Mouse (Mus musculus): ENCODE measurements around the gene Tfr2. TPM values are rescaled to one million over a fixed set of nuclear protein-coding genes. Genes with fewer than 3 reads are reported as not detected.

Tfr2 gene
- polyA plus RNA-seq, 2 experiments: 37.6 to 45.7 TPM

GRCm38 (mm10) chr5:137568223-137568798 lies 1.3 kb upstream of the Tfr2 start:
- Histone ChIP-seq H3K9ac (replicated peaks) (no peak overlapping the region), H3K27me3 (ENCODE audit: control insufficient read depth, insufficient read depth, low read length) (no peaks in the 10 kb centered on the region), H3K4me2 (ENCODE audit: low read depth) (no peak overlapping the region), H3K4me1 (replicated peaks; ENCODE audit: control insufficient read depth in 2 of 2, insufficient read depth in 2 of 2, low read length in 1 of 2) (peaks cover 16 to 39% of the 10 kb centered on the region in 2 experiments), H3K4me3 (ENCODE audit: insufficient read depth in 1 of 2, low read depth in 2 of 2, low read length in 2 of 2) (no peak overlapping the region), H3K36me3 (replicated peaks; ENCODE audit: control insufficient read depth, insufficient read depth, low read depth) (no peaks in the 10 kb centered on the region; the same call in 1 of the 2 replicates), H3K27ac (no peak overlapping the region), H3K9me3 (ENCODE audit: control insufficient read depth, low read length) (no peaks in the 10 kb centered on the region)
- TF ChIP-seq EP300 (IDR thresholded peaks at IDR 0.05; ENCODE audit: low read depth): no peak
- no peak for TF ChIP-seq CTCF (IDR thresholded peaks at IDR 0.05; ENCODE audit: low read depth)
- DNase-seq (ENCODE audit: low read depth in 3 of 3, low spot score in 3 of 3): no peak
- 75% methylated on average over 8 of the region's 8 CpGs for whole genome bisulfite sequencing (ENCODE audit: insufficient replicate concordance)
- no peak for ATAC-seq (ENCODE audit: insufficient read depth)

- WGBS (ENCODE audit: insufficient replicate concordance): 56% methylated on average over 12 of the region's 12 CpGs
- Histone ChIP-seq H3K4me3 (ENCODE audit: insufficient read depth in 1 of 2, low read depth in 2 of 2, low read length in 2 of 2) (peak overlapping the region in 1 of 2 experiments; percentile 29; a peak in 1 of 4 replicates), H3K36me3 (replicated peaks; ENCODE audit: control insufficient read depth, insufficient read depth, low read depth) (peaks cover 5% of the 10 kb centered on the region), H3K9me3 (ENCODE audit: control insufficient read depth, low read length) (no peaks in the 10 kb centered on the region), H3K9ac (replicated peaks) (no peak overlapping the region), H3K27me3 (ENCODE audit: control insufficient read depth, insufficient read depth, low read length) (no peaks in the 10 kb centered on the region), H3K4me1 (replicated peaks; ENCODE audit: control insufficient read depth in 2 of 2, insufficient read depth in 2 of 2, low read length in 1 of 2) (peaks cover 16 to 39% of the 10 kb centered on the region in 2 experiments), H3K4me2 (ENCODE audit: low read depth) (peak overlapping the region; percentile 94), H3K27ac (no peak overlapping the region)
- DNase-seq (ENCODE audit: low read depth in 3 of 3, low spot score in 3 of 3): no peak
- TF ChIP-seq EP300 (IDR thresholded peaks at IDR 0.05; ENCODE audit: low read depth) (no peak), CTCF (IDR thresholded peaks at IDR 0.05; ENCODE audit: low read depth) (no peak)
- ATAC-seq (ENCODE audit: insufficient read depth): no peak
Measured at GRCm38 (mm10) chr5:137569031-137569430, 609 bp upstream of the Tfr2 start.

DNA sequence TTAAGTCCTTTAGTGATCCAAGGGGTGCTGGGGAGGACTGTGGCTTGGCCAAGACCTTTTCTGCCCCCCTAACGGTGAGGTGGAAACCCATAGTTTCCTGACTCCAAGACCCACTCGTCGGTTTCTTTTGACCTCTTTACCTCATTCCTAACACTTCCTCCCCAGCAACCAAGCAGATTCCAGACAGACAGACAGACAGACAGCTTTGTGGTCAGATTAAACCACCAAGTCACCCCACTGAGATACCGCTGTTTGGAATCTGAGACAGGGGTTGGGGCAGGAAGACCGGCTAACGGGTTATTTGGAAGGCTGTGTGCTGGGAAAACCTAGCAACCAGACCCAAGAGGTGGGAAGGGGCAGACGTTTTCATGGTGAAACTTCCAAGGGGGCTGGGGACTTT lies 541 bp downstream of the Tfr2 start:
- Histone ChIP-seq H3K27ac (peak overlapping the region; percentile 85), H3K36me3 (replicated peaks; ENCODE audit: control insufficient read depth, insufficient read depth, low read depth) (peaks cover 16% of the 10 kb centered on the region), H3K4me1 (replicated peaks; ENCODE audit: control insufficient read depth in 2 of 2, insufficient read depth in 2 of 2, low read length in 1 of 2) (peaks cover 16 to 39% of the 10 kb centered on the region in 2 experiments), H3K4me3 (ENCODE audit: insufficient read depth in 1 of 2, low read depth in 2 of 2, low read length in 2 of 2) (peak overlapping the region; percentile 64 to 83), H3K4me2 (ENCODE audit: low read depth) (peak overlapping the region; percentile 94), H3K27me3 (ENCODE audit: control insufficient read depth, insufficient read depth, low read length) (no peaks in the 10 kb centered on the region), H3K9me3 (ENCODE audit: control insufficient read depth, low read length) (no peaks in the 10 kb centered on the region), H3K9ac (replicated peaks) (peak overlapping the region; percentile 80)
- no peak for ATAC-seq (ENCODE audit: insufficient read depth)
- DNase-seq (ENCODE audit: low read depth in 3 of 3, low spot score in 3 of 3): no peak
- TF ChIP-seq CTCF (IDR thresholded peaks at IDR 0.05; ENCODE audit: low read depth) (no peak), EP300 (IDR thresholded peaks at IDR 0.05; ENCODE audit: low read depth) (no peak)
- 3% methylated on average over 7 of the region's 7 CpGs for WGBS (ENCODE audit: insufficient replicate concordance)

- WGBS (ENCODE audit: insufficient replicate concordance): 9% methylated on average over 17 of the region's 17 CpGs
- ATAC-seq (ENCODE audit: insufficient read depth): peak; percentile 93
Measured at GRCm38 (mm10) chr5:137570691-137571586, 1.3 kb downstream of the Tfr2 start.

GRCm38 (mm10) chr5:137574470-137574901 lies 4.8 kb downstream of the Tfr2 start:
- peak overlapping the region; percentile 20; the same call in 1 of the 2 replicates for H3K4me2 ChIP-seq (ENCODE audit: low read depth)
- ATAC-seq (ENCODE audit: insufficient read depth) (no peak), DNase-seq (ENCODE audit: low read depth in 3 of 3, low spot score in 3 of 3) (no peak)
- H3K9me3 ChIP-seq (ENCODE audit: control insufficient read depth, low read length): no peaks in the 10 kb centered on the region
- H3K27me3 ChIP-seq (ENCODE audit: control insufficient read depth, insufficient read depth, low read length): no peaks in the 10 kb centered on the region
- no peak; the same call in 1 of the 2 replicates for TF ChIP-seq CTCF (IDR thresholded peaks at IDR 0.05; ENCODE audit: low read depth)
- no peak for TF ChIP-seq EP300 (IDR thresholded peaks at IDR 0.05; ENCODE audit: low read depth)
- no peak overlapping the region for H3K27ac ChIP-seq
- WGBS (ENCODE audit: insufficient replicate concordance): 47% methylated on average over 27 of the region's 27 CpGs
- H3K36me3 ChIP-seq (replicated peaks; ENCODE audit: control insufficient read depth, insufficient read depth, low read depth): peaks cover 40% of the 10 kb centered on the region
- no peak overlapping the region for H3K4me3 ChIP-seq (ENCODE audit: insufficient read depth in 1 of 2, low read depth in 2 of 2, low read length in 2 of 2)
- H3K4me1 ChIP-seq (replicated peaks; ENCODE audit: control insufficient read depth in 2 of 2, insufficient read depth in 2 of 2, low read length in 1 of 2): peaks cover 8 to 29% of the 10 kb centered on the region in 2 experiments
- no peak overlapping the region for H3K9ac ChIP-seq (replicated peaks)

More at GRCm38 (mm10) chr5:137570691-137571586, 1.3 kb downstream of the Tfr2 start:
- peak overlapping the region; percentile 85 for H3K27ac ChIP-seq
- H3K27me3 ChIP-seq (ENCODE audit: control insufficient read depth, insufficient read depth, low read length): no peaks in the 10 kb centered on the region
- H3K4me2 ChIP-seq (ENCODE audit: low read depth): peak overlapping the region; percentile 94
- H3K4me3 ChIP-seq (ENCODE audit: insufficient read depth in 1 of 2, low read depth in 2 of 2, low read length in 2 of 2): peak overlapping the region; percentile 64 to 83
- peak; percentile 78 to 80 (median 78) for DNase-seq (ENCODE audit: low read depth in 3 of 3, low spot score in 3 of 3)
- peak overlapping the region; percentile 80 for H3K9ac ChIP-seq (replicated peaks)
- peaks cover 18% of the 10 kb centered on the region for H3K36me3 ChIP-seq (replicated peaks; ENCODE audit: control insufficient read depth, insufficient read depth, low read depth)
- no peaks in the 10 kb centered on the region for H3K9me3 ChIP-seq (ENCODE audit: control insufficient read depth, low read length)
- peaks cover 16 to 39% of the 10 kb centered on the region in 2 experiments for H3K4me1 ChIP-seq (replicated peaks; ENCODE audit: control insufficient read depth in 2 of 2, insufficient read depth in 2 of 2, low read length in 1 of 2)
- TF ChIP-seq CTCF (IDR thresholded peaks at IDR 0.05; ENCODE audit: low read depth) (peak; percentile 54), EP300 (IDR thresholded peaks at IDR 0.05; ENCODE audit: low read depth) (peak; percentile 90)
